Mouse (Mus musculus) cerebellum, adult 2 months (tissue): Measurements from ENCODE around the gene Lpcat2b.

ENCODE experiments used
- CTCF ChIP-seq: fragments of 200-500 bp; IDR thresholded peaks from 2 replicates; pipeline ENCODE4 v1.5.1; 2011; ENCODE audit warnings: low read depth, mild to moderate bottlenecking, control low read depth, low read length, moderate library complexity, borderline replicate concordance; ENCODE audit not compliant: insufficient read depth
- POLR2A ChIP-seq: fragments of 200-500 bp; IDR thresholded peaks from 2 replicates; pipeline ENCODE4 v1.6.1; 2011; ENCODE audit warnings: low read length, control low read depth, borderline replicate concordance; ENCODE audit not compliant: insufficient read depth

GRCm38 (mm10) chr5:107450299-107450698 is 18.9 kb downstream of the Lpcat2b start:
- TF ChIP-seq CTCF (no peak), POLR2A (no peak)
